Mouse (Mus musculus): ENCODE measurements around the gene Pitpnc1. TPM values are rescaled to one million over a fixed set of nuclear protein-coding genes. Genes with fewer than 3 reads are reported as not detected.

Gene Pitpnc1
- polyA plus RNA-seq, 1 experiment from 2014 or later: 32.1 TPM

DNA sequence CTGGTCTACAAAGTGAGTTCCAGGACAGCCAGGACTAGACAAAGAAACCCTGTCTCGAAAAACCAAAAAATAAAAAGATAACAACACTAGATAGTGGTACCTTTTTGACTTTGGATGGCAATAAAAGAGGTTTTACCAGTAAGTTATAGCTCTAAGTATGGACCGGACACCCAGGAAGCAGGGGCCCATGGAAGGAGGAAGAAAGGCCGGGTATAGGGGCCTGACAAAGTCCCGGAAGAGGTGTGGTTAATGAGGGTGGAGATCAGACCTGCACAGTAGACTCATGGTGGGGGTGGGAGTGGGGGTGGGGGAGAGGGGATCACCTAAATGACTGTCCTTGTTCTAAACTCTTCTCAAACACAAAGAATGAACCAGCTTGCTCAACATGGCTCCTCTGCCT lies 58.4 kb downstream of the Pitpnc1 start:
- H3K4me1 ChIP-seq: peaks cover 53% of the 10 kb centered on the region
- H3K9ac ChIP-seq: no peak overlapping the region
- H3K4me2 ChIP-seq: no peak overlapping the region
- no peaks in the 10 kb centered on the region for H3K9me3 ChIP-seq
- no peaks in the 10 kb centered on the region for H3K36me3 ChIP-seq
- 84% methylated on average over 4 of the region's 4 CpGs for WGBS
- no peak for ATAC-seq (ENCODE audit: insufficient number of reproducible peaks, insufficient read depth, low FRiP score, low TSS enrichment, low read depth)
- no peak overlapping the region for H3K27ac ChIP-seq
- no peaks in the 10 kb centered on the region for H3K27me3 ChIP-seq
- H3K4me3 ChIP-seq: no peak overlapping the region

GRCm38 (mm10) chr11:107411576-107411975 lies 58.9 kb downstream of the Pitpnc1 start:
- no peaks in the 10 kb centered on the region for H3K9me3 ChIP-seq
- H3K27ac ChIP-seq: no peak overlapping the region
- H3K36me3 ChIP-seq: no peaks in the 10 kb centered on the region
- no peak overlapping the region for H3K4me2 ChIP-seq
- H3K27me3 ChIP-seq: no peaks in the 10 kb centered on the region
- no peak overlapping the region for H3K9ac ChIP-seq
- ATAC-seq (ENCODE audit: insufficient number of reproducible peaks, insufficient read depth, low FRiP score, low TSS enrichment, low read depth): no peak
- WGBS: 72% methylated on average over 9 of the region's 9 CpGs
- peaks cover 48% of the 10 kb centered on the region for H3K4me1 ChIP-seq
- H3K4me3 ChIP-seq: no peak overlapping the region

- no peak overlapping the region for H3K27ac ChIP-seq
- no peaks in the 10 kb centered on the region for H3K9me3 ChIP-seq
- no peak overlapping the region for H3K9ac ChIP-seq
- no peak overlapping the region for H3K4me3 ChIP-seq
- WGBS: 79% methylated on average over 7 of the region's 7 CpGs
- peaks cover 40% of the 10 kb centered on the region for H3K4me1 ChIP-seq
- H3K4me2 ChIP-seq: no peak overlapping the region
- no peak for ATAC-seq (ENCODE audit: insufficient number of reproducible peaks, insufficient read depth, low FRiP score, low TSS enrichment, low read depth)
- H3K27me3 ChIP-seq: no peaks in the 10 kb centered on the region
- no peaks in the 10 kb centered on the region for H3K36me3 ChIP-seq
These were observed 59.7 kb downstream of the Pitpnc1 start for GRCm38 (mm10) chr11:107410804-107411203.

- 68% methylated on average over 5 of the region's 5 CpGs for WGBS
- Histone ChIP-seq H3K4me3 (no peak overlapping the region), H3K9ac (no peak overlapping the region), H3K27me3 (no peaks in the 10 kb centered on the region), H3K4me1 (peaks cover 35% of the 10 kb centered on the region), H3K9me3 (no peaks in the 10 kb centered on the region), H3K27ac (no peak overlapping the region), H3K4me2 (no peak overlapping the region), H3K36me3 (no peaks in the 10 kb centered on the region)
- no peak for ATAC-seq (ENCODE audit: insufficient number of reproducible peaks, insufficient read depth, low FRiP score, low TSS enrichment, low read depth)
These were observed 60.3 kb downstream of the Pitpnc1 start for GRCm38 (mm10) chr11:107410090-107410732.

- Histone ChIP-seq H3K9me3 (no peaks in the 10 kb centered on the region), H3K36me3 (no peaks in the 10 kb centered on the region), H3K4me1 (peaks cover 22% of the 10 kb centered on the region), H3K9ac (no peak overlapping the region), H3K4me3 (no peak overlapping the region), H3K27me3 (no peaks in the 10 kb centered on the region), H3K4me2 (no peak overlapping the region), H3K27ac (no peak overlapping the region)
- ATAC-seq (ENCODE audit: insufficient number of reproducible peaks, insufficient read depth, low FRiP score, low TSS enrichment, low read depth): no peak
- WGBS: 87% methylated on average over 7 of the region's 7 CpGs
These were observed 61.6 kb downstream of the Pitpnc1 start for GRCm38 (mm10) chr11:107408886-107409285.

- H3K27me3 ChIP-seq: no peaks in the 10 kb centered on the region
- H3K4me1 ChIP-seq: peaks cover 10% of the 10 kb centered on the region
- H3K9ac ChIP-seq: no peak overlapping the region
- WGBS: 72% methylated on average over 9 of the region's 9 CpGs
- no peaks in the 10 kb centered on the region for H3K9me3 ChIP-seq
- no peaks in the 10 kb centered on the region for H3K36me3 ChIP-seq
- H3K4me3 ChIP-seq: no peak overlapping the region
- no peak overlapping the region for H3K27ac ChIP-seq
- no peak overlapping the region for H3K4me2 ChIP-seq
- no peak for ATAC-seq (ENCODE audit: insufficient number of reproducible peaks, insufficient read depth, low FRiP score, low TSS enrichment, low read depth)
These were observed 62.8 kb downstream of the Pitpnc1 start for GRCm38 (mm10) chr11:107407698-107408097.

DNA sequence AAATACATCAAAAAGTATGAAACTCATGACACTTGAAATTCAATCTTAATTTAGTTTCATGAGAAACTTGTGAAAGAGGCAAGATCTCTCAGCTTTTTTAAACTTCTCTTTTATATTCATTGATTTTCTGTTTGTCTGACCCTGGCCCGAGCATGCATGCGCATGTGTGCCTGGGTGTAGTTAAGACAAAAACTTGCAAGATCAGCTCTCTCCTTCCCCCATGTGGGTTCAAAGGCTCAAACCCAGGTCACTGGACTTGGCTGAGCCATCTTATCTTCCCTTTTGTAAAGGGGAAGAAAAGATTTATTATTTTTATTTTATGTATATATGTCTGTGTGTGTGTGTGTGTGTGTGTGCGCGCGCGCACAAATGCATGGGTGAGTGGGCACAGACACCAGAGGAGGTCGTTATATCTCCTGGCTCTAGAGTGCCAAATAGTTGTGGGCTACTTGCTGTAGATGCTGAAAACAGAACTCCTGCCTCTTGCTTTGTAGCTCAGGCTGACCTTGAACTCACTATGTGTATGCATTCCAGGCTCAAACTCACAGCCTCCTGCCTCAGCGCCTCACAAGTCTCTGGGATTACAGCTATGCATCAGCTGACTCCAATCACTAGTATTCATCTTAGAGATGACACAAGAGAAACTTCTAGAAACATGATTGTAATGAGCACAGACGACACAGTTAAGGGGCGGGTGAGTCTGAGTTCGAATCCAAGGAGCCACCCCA lies 64.7 kb downstream of the Pitpnc1 start:
- H3K4me1 ChIP-seq: peaks cover 7% of the 10 kb centered on the region; the same call in 1 of the 2 replicates
- no peak overlapping the region for H3K4me3 ChIP-seq
- no peak overlapping the region for H3K27ac ChIP-seq
- no peak overlapping the region for H3K4me2 ChIP-seq
- no peak overlapping the region for H3K9ac ChIP-seq
- H3K9me3 ChIP-seq: no peaks in the 10 kb centered on the region
- no peak for ATAC-seq (ENCODE audit: insufficient number of reproducible peaks, insufficient read depth, low FRiP score, low TSS enrichment, low read depth)
- H3K36me3 ChIP-seq: no peaks in the 10 kb centered on the region
- H3K27me3 ChIP-seq: no peaks in the 10 kb centered on the region
- WGBS: 91% methylated on average over 11 of the region's 11 CpGs

GRCm38 (mm10) chr11:107403309-107403708 lies 67.2 kb downstream of the Pitpnc1 start:
- peaks cover 7% of the 10 kb centered on the region; the same call in 1 of the 2 replicates for H3K4me1 ChIP-seq
- 75% methylated on average over 10 of the region's 10 CpGs for WGBS
- H3K27ac ChIP-seq: no peak overlapping the region
- H3K4me2 ChIP-seq: no peak overlapping the region
- no peaks in the 10 kb centered on the region for H3K36me3 ChIP-seq
- H3K27me3 ChIP-seq: no peaks in the 10 kb centered on the region
- no peaks in the 10 kb centered on the region for H3K9me3 ChIP-seq
- ATAC-seq (ENCODE audit: insufficient number of reproducible peaks, insufficient read depth, low FRiP score, low TSS enrichment, low read depth): no peak
- no peak overlapping the region for H3K4me3 ChIP-seq
- no peak overlapping the region for H3K9ac ChIP-seq

GRCm38 (mm10) chr11:107401839-107402590 lies 68.5 kb downstream of the Pitpnc1 start:
- 93% methylated on average over 5 of the region's 5 CpGs for WGBS
- Histone ChIP-seq H3K9me3 (no peaks in the 10 kb centered on the region), H3K4me3 (no peak overlapping the region), H3K36me3 (no peaks in the 10 kb centered on the region), H3K4me1 (peaks cover 5% of the 10 kb centered on the region; the same call in 1 of the 2 replicates), H3K27ac (no peak overlapping the region), H3K4me2 (no peak overlapping the region), H3K27me3 (no peaks in the 10 kb centered on the region), H3K9ac (no peak overlapping the region)
- no peak for ATAC-seq (ENCODE audit: insufficient number of reproducible peaks, insufficient read depth, low FRiP score, low TSS enrichment, low read depth)

GRCm38 (mm10) chr11:107400826-107401225 lies 69.7 kb downstream of the Pitpnc1 start:
- 79% methylated on average over 7 of the region's 7 CpGs for whole genome bisulfite sequencing
- no peak for ATAC-seq (ENCODE audit: insufficient number of reproducible peaks, insufficient read depth, low FRiP score, low TSS enrichment, low read depth)
- Histone ChIP-seq H3K9me3 (no peaks in the 10 kb centered on the region), H3K27me3 (no peaks in the 10 kb centered on the region), H3K9ac (no peak overlapping the region), H3K4me1 (peaks cover 12% of the 10 kb centered on the region; the same call in 1 of the 2 replicates), H3K4me3 (no peak overlapping the region), H3K36me3 (no peaks in the 10 kb centered on the region), H3K27ac (no peak overlapping the region), H3K4me2 (no peak overlapping the region)

DNA sequence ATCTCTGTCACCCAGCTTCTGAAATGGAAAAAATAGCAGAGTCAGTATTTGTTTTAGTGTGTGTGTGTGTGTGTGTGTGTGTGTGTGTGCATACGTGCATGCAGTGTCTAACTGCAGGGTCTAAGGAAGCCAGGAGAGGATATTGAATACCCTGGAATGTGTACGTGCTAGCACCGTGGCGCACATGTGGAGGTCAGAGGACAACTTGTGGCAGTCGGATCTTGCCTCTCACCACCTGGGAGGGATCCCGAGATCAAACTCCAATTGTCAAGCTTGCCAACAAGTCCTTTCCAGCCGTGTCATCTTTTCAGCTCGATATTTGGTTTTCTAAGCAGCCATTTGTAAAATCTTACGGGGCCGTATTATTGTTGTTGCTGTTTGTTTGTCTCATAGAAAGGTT lies 70.5 kb downstream of the Pitpnc1 start:
- H3K9ac ChIP-seq: no peak overlapping the region
- H3K4me2 ChIP-seq: no peak overlapping the region
- no peaks in the 10 kb centered on the region for H3K27me3 ChIP-seq
- no peak overlapping the region for H3K4me3 ChIP-seq
- ATAC-seq (ENCODE audit: insufficient number of reproducible peaks, insufficient read depth, low FRiP score, low TSS enrichment, low read depth): no peak
- no peak overlapping the region for H3K27ac ChIP-seq
- H3K4me1 ChIP-seq: peaks cover 13% of the 10 kb centered on the region; the same call in 1 of the 2 replicates
- H3K36me3 ChIP-seq: no peaks in the 10 kb centered on the region
- H3K9me3 ChIP-seq: no peaks in the 10 kb centered on the region
- WGBS: 64% methylated on average over 10 of the region's 10 CpGs

Measured in embryonic facial prominence, embryonic 13.5 days (tissue).